Mouse (Mus musculus): ENCODE data around the gene Nfkbil1. TPM values are rescaled to one million over a fixed set of nuclear protein-coding genes. Genes with fewer than 3 reads are reported as not detected.

Nfkbil1 gene
- polyA plus RNA-seq, 1 experiment from 2014 or later, result 12.3 TPM

DNA sequence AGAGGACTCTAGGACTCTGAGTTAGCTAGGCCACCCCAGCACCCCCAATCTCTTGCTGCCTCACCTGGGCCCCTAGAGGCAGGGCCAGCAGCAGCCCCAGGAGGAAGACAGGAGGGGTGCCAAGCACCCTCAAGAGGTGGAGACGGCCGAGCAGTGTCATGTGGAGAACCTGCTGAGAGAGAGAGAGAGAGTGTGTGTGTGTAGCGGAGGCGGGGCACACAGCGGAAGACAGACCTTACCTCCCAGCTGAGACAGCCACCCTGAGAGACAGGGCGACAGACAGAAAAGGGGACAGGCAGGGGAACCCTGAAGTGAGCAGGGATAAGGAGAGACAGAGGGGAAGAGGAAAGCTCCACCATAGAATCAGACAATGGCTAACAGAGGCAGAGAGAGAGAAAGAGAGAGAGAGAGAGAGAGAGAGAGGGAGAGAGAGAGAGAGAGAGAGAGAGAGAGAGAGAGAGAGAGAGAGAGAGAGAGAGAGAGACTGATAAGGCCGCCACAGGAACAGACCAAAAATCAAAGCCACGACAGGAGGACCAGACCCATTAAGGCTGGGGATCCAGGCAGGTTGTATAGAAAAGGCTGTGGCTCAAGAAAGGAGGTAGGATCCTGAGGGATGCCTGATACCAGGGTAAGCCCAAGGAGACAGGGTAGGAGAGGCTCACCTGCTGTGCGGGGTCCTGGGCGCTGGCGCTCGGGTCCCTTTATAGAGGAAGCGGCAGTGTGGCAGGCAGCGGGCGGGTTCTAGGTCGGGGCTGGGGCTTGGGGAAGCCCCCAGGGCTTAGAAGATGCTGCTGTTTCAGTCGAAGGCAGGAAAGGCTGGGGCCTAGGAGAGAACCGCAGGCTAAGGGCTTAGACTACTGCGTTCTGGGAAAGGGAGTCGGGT lies 30.9 kb downstream of the Nfkbil1 start, which contains the start of gene Lta:
TSS of gene Lta (minus strand) at position 858 of the 886 bp plus-strand sequence.
- Histone ChIP-seq H3K4me3 (no peak within 1 kb of the TSS), H3K9ac (replicated peaks) (0 out of 2 replicates have a peak within 1 kb of the TSS, but pooled peaks have one; percentile 1), H3K4me1 (no peaks in the 10 kb centered on the region), H3K36me3 (no peaks in the 10 kb centered on the region), H3K27ac (replicated peaks) (no peak within 1 kb of the TSS), H3K27me3 (0 out of 2 replicates have a peak, but pooled peaks cover 3% of the 10 kb centered on the region), H3K9me3 (no peaks in the 10 kb centered on the region), H3K4me2 (replicated peaks) (no peak within 1 kb of the TSS)
- 28% methylated on average over 20 of the region's 20 CpGs for WGBS
- ATAC-seq (replicated peaks), result no peak

GRCm38 (mm10) chr17:35202442-35202841 lies 33.1 kb downstream of the Nfkbil1 start:
- ATAC-seq (replicated peaks), result no peak
- no peak overlapping the region for H3K4me3 ChIP-seq
- 0 out of 2 replicates have a peak, but pooled peaks cover 3% of the 10 kb centered on the region for H3K27me3 ChIP-seq
- no peaks in the 10 kb centered on the region for H3K9me3 ChIP-seq
- no peaks in the 10 kb centered on the region for H3K4me1 ChIP-seq
- no peak overlapping the region for H3K4me2 ChIP-seq (replicated peaks)
- H3K27ac ChIP-seq (replicated peaks), result no peak overlapping the region
- no peak overlapping the region for H3K9ac ChIP-seq (replicated peaks)
- WGBS, result 84% methylated on average over 4 of the region's 4 CpGs
- no peaks in the 10 kb centered on the region for H3K36me3 ChIP-seq

DNA sequence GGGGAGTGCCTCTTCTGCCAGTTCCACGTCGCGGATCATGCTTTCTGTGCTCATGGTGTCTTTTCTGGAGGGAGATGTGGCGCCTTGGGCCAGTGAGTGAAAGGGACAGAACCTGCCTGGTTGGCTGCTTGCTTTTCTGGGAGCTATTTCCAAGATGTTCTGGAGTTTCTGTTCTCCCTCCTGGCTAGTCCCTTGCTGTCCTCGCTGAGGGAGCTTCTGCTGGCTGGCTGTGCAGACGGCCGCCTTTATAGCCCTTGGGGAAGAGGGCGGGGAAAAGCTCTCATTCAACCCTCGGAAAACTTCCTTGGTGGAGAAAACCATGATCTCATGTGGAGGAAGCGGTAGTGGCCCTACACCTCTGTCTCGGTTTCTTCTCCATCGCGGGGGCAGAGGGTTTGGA lies 33.8 kb downstream of the Nfkbil1 start, which contains the start of gene Tnf:
TSS of gene Tnf (minus strand) at position 221 of the 400 bp plus-strand sequence.
- Histone ChIP-seq H3K4me1 (no peaks in the 10 kb centered on the region), H3K9ac (replicated peaks) (no peak within 1 kb of the TSS), H3K4me3 (no peak within 1 kb of the TSS), H3K4me2 (replicated peaks) (no peak within 1 kb of the TSS), H3K9me3 (no peaks in the 10 kb centered on the region), H3K27me3 (peaks cover 7% of the 10 kb centered on the region; the same call in 1 of the 2 replicates), H3K27ac (replicated peaks) (no peak within 1 kb of the TSS), H3K36me3 (no peaks in the 10 kb centered on the region)
- ATAC-seq (replicated peaks), result no peak
- WGBS, result 54% methylated on average over 13 of the region's 13 CpGs

GRCm38 (mm10) chr17:35201128-35201527 lies 34.5 kb downstream of the Nfkbil1 start:
- Histone ChIP-seq H3K9ac (replicated peaks) (no peak overlapping the region), H3K27me3 (peaks cover 13% of the 10 kb centered on the region), H3K4me2 (replicated peaks) (no peak overlapping the region), H3K4me1 (peaks cover 2% of the 10 kb centered on the region), H3K4me3 (no peak overlapping the region), H3K9me3 (no peaks in the 10 kb centered on the region), H3K27ac (replicated peaks) (no peak overlapping the region), H3K36me3 (no peaks in the 10 kb centered on the region)
- no peak for ATAC-seq (replicated peaks)
- WGBS, result 85% methylated on average over 11 of the region's 11 CpGs

GRCm38 (mm10) chr17:35200398-35200797 lies 35.2 kb downstream of the Nfkbil1 start:
- Histone ChIP-seq H3K4me2 (replicated peaks) (no peak overlapping the region), H3K27ac (replicated peaks) (no peak overlapping the region), H3K36me3 (no peaks in the 10 kb centered on the region), H3K4me3 (no peak overlapping the region), H3K4me1 (peaks cover 9% of the 10 kb centered on the region), H3K9ac (replicated peaks) (no peak overlapping the region), H3K27me3 (peaks cover 19% of the 10 kb centered on the region), H3K9me3 (no peaks in the 10 kb centered on the region)
- no peak for ATAC-seq (replicated peaks)
- 89% methylated on average over 11 of the region's 11 CpGs for WGBS

DNA sequence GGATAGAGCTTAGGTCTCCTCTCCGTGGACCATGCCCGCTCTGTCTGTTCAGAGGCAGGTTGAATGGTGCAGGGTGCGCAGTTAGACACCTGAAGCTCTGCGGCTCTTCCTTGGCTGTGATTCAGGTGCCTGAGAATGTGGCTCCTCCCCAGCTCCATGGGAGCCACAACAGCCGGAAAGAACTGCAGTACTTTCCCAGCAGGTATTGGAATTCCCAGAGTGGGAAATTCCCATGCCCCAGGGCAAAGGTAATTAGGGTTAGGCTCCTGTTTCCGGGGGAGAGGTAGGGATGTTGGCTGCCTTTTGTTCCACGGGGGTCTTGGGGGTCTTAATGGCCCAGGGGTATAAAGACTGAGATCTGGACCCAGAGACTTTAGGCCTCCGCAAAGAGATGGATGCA lies 36.6 kb downstream of the Nfkbil1 start:
- peaks cover 28% of the 10 kb centered on the region for H3K27me3 ChIP-seq
- no peak for ATAC-seq (replicated peaks)
- no peak overlapping the region for H3K27ac ChIP-seq (replicated peaks)
- no peak overlapping the region for H3K9ac ChIP-seq (replicated peaks)
- H3K4me3 ChIP-seq, result no peak overlapping the region
- peaks cover 11% of the 10 kb centered on the region for H3K4me1 ChIP-seq
- no peaks in the 10 kb centered on the region for H3K9me3 ChIP-seq
- no peak overlapping the region for H3K4me2 ChIP-seq (replicated peaks)
- 26% methylated on average over 8 of the region's 8 CpGs for WGBS
- no peaks in the 10 kb centered on the region for H3K36me3 ChIP-seq

DNA sequence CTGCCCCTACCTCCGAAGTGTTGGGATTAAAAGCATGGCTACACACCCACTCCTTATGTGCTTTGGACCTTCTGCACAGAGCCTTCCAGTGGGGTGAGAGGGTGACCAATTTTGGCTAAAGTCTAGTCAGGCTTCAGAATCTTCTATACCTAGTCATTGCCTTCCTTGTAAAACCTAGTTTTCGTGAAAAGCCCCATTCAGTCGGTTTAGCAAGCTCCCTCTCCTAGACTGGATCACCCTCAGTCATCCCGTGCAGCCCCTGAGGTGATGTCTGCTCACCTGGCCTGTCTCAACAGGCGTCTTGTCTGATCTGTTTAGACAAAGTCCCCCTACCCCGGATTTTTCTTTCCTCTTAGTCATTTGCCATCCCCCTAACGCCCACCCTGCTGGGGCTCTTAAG lies 37.6 kb downstream of the Nfkbil1 start:
- Histone ChIP-seq H3K9ac (replicated peaks) (no peak overlapping the region), H3K4me3 (no peak overlapping the region), H3K4me1 (peaks cover 11% of the 10 kb centered on the region), H3K4me2 (replicated peaks) (no peak overlapping the region), H3K36me3 (no peaks in the 10 kb centered on the region), H3K27me3 (peaks cover 28% of the 10 kb centered on the region), H3K27ac (replicated peaks) (no peak overlapping the region), H3K9me3 (no peaks in the 10 kb centered on the region)
- WGBS, result 68% methylated on average over 7 of the region's 7 CpGs
- ATAC-seq (replicated peaks), result no peak

DNA sequence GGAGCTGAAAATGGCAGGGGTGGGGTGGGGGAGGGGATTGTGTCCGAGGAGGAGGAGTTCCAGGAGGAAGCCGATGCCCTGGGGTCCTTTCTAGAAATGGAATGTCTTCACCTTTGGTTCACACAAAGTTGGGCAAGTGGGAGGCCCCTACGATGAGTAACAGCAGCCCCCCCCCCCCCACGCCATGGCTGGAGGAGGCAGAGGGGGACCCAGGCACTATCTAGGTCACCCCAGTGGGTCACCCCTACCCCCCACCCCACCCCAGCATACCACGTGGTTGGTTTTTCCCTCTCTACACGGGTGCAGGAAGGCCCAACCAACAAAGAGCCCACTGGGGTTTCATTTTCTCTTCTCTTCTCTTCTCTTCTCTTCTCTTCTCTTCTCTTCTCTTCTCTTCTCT lies 38.5 kb downstream of the Nfkbil1 start:
- Histone ChIP-seq H3K27ac (replicated peaks) (no peak overlapping the region), H3K9ac (replicated peaks) (no peak overlapping the region), H3K4me2 (replicated peaks) (no peak overlapping the region), H3K4me1 (peaks cover 11% of the 10 kb centered on the region), H3K36me3 (no peaks in the 10 kb centered on the region), H3K27me3 (peaks cover 28% of the 10 kb centered on the region), H3K4me3 (no peak overlapping the region), H3K9me3 (no peaks in the 10 kb centered on the region)
- ATAC-seq (replicated peaks), result no peak
- WGBS, result 49% methylated on average over 6 of the region's 6 CpGs

DNA sequence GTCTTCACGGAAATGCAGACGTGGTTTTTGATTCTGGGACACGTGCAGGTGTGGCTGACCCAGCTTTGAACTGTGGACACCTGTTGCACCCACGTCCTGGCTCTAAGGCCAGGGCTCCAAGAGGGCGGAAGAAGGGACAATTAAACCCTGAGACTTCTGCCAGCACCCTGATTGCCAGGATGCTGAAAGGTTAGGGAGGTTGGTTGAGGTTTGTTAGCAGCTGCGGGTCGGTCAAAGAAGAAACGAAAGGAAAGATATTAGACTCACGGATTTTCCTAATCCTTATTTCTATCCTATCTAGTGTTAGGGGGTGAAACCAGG lies 39.3 kb downstream of the Nfkbil1 start:
- peaks cover 25% of the 10 kb centered on the region for H3K27me3 ChIP-seq
- WGBS, result 40% methylated on average over 9 of the region's 9 CpGs

GRCm38 (mm10) chr17:35195631-35196320 lies 39.8 kb downstream of the Nfkbil1 start:
- Histone ChIP-seq H3K9me3 (no peaks in the 10 kb centered on the region), H3K27me3 (peaks cover 25% of the 10 kb centered on the region), H3K9ac (replicated peaks) (0 out of 2 replicates have a peak overlapping the region, but pooled peaks have one; percentile 32), H3K27ac (replicated peaks) (no peak overlapping the region), H3K4me3 (peak overlapping the region; percentile 39), H3K36me3 (no peaks in the 10 kb centered on the region), H3K4me1 (peaks cover 11% of the 10 kb centered on the region), H3K4me2 (replicated peaks) (peak overlapping the region; percentile 66)
- 2% methylated on average over 66 of the region's 66 CpGs for WGBS
- ATAC-seq (replicated peaks), result peak; percentile 80

More for the DNA sequence above, 39.3 kb downstream of the Nfkbil1 start:
- H3K27ac ChIP-seq (replicated peaks), result no peak overlapping the region
- no peaks in the 10 kb centered on the region for H3K36me3 ChIP-seq
- H3K4me1 ChIP-seq, result peaks cover 11% of the 10 kb centered on the region
- no peaks in the 10 kb centered on the region for H3K9me3 ChIP-seq
- peak overlapping the region; percentile 66 for H3K4me2 ChIP-seq (replicated peaks)
- peak overlapping the region; percentile 39 for H3K4me3 ChIP-seq
- no peak for ATAC-seq (replicated peaks)
- H3K9ac ChIP-seq (replicated peaks), result no peak overlapping the region

DNA sequence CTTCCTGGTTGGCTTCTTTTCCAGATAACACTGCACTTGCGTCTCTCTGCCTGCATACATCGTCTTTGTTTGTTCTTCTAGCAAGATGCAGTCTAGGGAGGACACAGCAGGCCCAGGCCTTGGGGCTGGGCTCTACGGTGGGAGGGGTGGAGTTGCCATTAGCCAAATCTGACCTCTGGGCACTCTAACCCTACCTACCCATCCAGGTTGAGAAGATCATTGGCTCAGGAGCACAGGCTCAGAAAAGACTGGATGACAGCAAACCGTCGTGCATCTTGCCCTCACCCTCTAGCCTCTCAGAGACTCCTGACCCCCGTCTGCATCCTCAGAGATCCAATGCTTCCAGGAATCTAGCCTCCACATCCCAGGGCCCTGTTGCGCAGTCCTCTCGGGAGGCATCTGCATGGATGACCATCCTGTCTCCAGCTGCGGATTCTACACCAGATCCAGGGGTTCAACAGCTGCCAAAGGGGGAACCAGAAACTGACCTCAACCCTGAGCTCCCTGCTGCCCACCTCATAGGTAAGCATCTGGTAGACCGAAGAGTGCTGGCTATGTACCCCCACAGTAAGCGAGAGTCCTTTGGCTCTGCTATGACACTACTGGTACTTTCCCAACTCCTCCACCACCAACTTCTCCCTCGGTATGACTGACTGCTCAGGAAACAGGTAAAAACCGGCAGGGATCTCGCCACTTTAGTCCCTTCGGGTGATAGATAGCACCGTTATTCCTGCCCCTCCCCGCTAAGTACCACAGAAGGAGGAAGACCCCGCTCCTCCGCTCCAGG lies 40.6 kb downstream of the Nfkbil1 start:
- Histone ChIP-seq H3K36me3 (no peaks in the 10 kb centered on the region), H3K27me3 (peaks cover 25% of the 10 kb centered on the region), H3K9me3 (no peaks in the 10 kb centered on the region), H3K9ac (replicated peaks) (0 out of 2 replicates have a peak overlapping the region, but pooled peaks have one; percentile 32), H3K4me3 (peak overlapping the region; percentile 39), H3K4me1 (peaks cover 11% of the 10 kb centered on the region), H3K27ac (replicated peaks) (no peak overlapping the region), H3K4me2 (replicated peaks) (peak overlapping the region; percentile 66)
- ATAC-seq (replicated peaks), result 0 out of 2 replicates have a peak, but pooled peaks have one; percentile 16
- WGBS, result 51% methylated on average over 19 of the region's 19 CpGs
